Mouse (Mus musculus) forebrain, embryonic 16.5 days (tissue): Measurements from ENCODE around the gene Tada3. TPM values are rescaled to one million over a fixed set of nuclear protein-coding genes. Genes with fewer than 3 reads are reported as not detected.
A peak's percentile ranks its signal among the peaks of the same experiment; 100 is the strongest.

Experiments used
- ATAC-seq: fragments of 200-750 bp; cut with Nextera tagmentation; 2 replicates; pipeline ENCODE4 v1.8.0; 2017; ENCODE audit warnings: mild to moderate bottlenecking, moderate library complexity
- H3K27ac ChIP-seq: fragments of 300-500 bp; sonication (generic); 2 replicates; pipeline ENCODE4 v1.5.1; 2014; ENCODE audit warnings: low read length, control low read depth
- H3K27me3 ChIP-seq: fragments of 300-500 bp; sonication (generic); replicated peaks from 2 replicates; pipeline ENCODE4 v1.6.1; 2014; ENCODE audit warnings: low read length; ENCODE audit not compliant: control insufficient read depth, insufficient read depth
- H3K36me3 ChIP-seq: fragments of 300-500 bp; sonication (generic); 2 replicates; pipeline ENCODE4 v1.6.1; 2014; ENCODE audit not compliant: control insufficient read depth, insufficient read depth
- H3K4me1 ChIP-seq: fragments of 300-500 bp; sonication (generic); replicated peaks from 2 replicates; pipeline ENCODE4 v1.6.1; 2014; ENCODE audit warnings: low read length; ENCODE audit not compliant: control insufficient read depth, insufficient read depth
- H3K4me2 ChIP-seq: fragments of 300-500 bp; sonication (generic); 2 replicates; pipeline ENCODE4 v1.6.1; 2014; ENCODE audit warnings: mild to moderate bottlenecking, low read length, control low read depth
- H3K4me3 ChIP-seq: fragments of 300-500 bp; sonication (generic); replicated peaks from 2 replicates; pipeline ENCODE4 v1.5.1; 2014; ENCODE audit warnings: mild to moderate bottlenecking, low read length, control low read depth
- H3K9ac ChIP-seq: fragments of 300-500 bp; sonication (generic); replicated peaks from 2 replicates; pipeline ENCODE4 v1.6.1; 2014; ENCODE audit warnings: low read depth, low read length, control low read depth
- H3K9me3 ChIP-seq: fragments of 300-500 bp; sonication (generic); 2 replicates; pipeline ENCODE4 v1.6.1; 2016; ENCODE audit warnings: low read length; ENCODE audit not compliant: control insufficient read depth
- WGBS: fragments of 180-500 bp; shearing (Covaris S2); extraction: QIAGEN DNeasy Blood & Tissue Kit; methylation state at CpG from one replicate; pipeline ENCODE4 v1.1.7; 2014; 5-methylcytosine and 5-hydroxymethylcytosine counted together
- polyA plus RNA-seq: library from polyadenylated mRNA; unstranded; fragments of >200 nt; fragmentation: Nextera tagmentation; extraction: Ambion mirVana; gene quantifications from 2 replicates; pipeline ENCODE4 v1.2.1, GENCODE M21; 2015

Tada3 gene
- polyA plus RNA-seq, 1 experiment from 2014 or later = 88.8 TPM

- no peak overlapping the region for H3K9ac ChIP-seq
- no peaks in the 10 kb centered on the region for H3K4me1 ChIP-seq
- no peak overlapping the region for H3K27ac ChIP-seq
- no peaks in the 10 kb centered on the region for H3K27me3 ChIP-seq
- no peak for ATAC-seq
- no peak overlapping the region for H3K4me2 ChIP-seq
- WGBS = 77% methylated on average over 9 of the region's 9 CpGs
- H3K36me3 ChIP-seq = no peaks in the 10 kb centered on the region; the same call in 1 of the 2 replicates
- no peak overlapping the region for H3K4me3 ChIP-seq
- H3K9me3 ChIP-seq = no peaks in the 10 kb centered on the region
Observed at GRCm38 (mm10) chr6:113406683-113407082, 29.0 kb upstream of the Tada3 start.

GRCm38 (mm10) chr6:113405483-113405882, 27.8 kb upstream of the Tada3 start:
- no peaks in the 10 kb centered on the region; the same call in none of the 2 replicates for H3K36me3 ChIP-seq
- H3K27ac ChIP-seq = no peak overlapping the region
- no peaks in the 10 kb centered on the region for H3K9me3 ChIP-seq
- H3K4me1 ChIP-seq = no peaks in the 10 kb centered on the region
- no peak for ATAC-seq
- no peak overlapping the region for H3K4me3 ChIP-seq
- H3K4me2 ChIP-seq = no peak overlapping the region
- WGBS = 92% methylated on average over 6 of the region's 6 CpGs
- no peak overlapping the region for H3K9ac ChIP-seq
- H3K27me3 ChIP-seq = no peaks in the 10 kb centered on the region

- 75% methylated on average over 12 of the region's 12 CpGs for WGBS
- no peak overlapping the region for H3K9ac ChIP-seq
- no peak overlapping the region for H3K4me3 ChIP-seq
- no peak for ATAC-seq
- H3K4me1 ChIP-seq = no peaks in the 10 kb centered on the region
- H3K36me3 ChIP-seq = no peaks in the 10 kb centered on the region; the same call in none of the 2 replicates
- H3K9me3 ChIP-seq = no peaks in the 10 kb centered on the region
- no peaks in the 10 kb centered on the region for H3K27me3 ChIP-seq
- H3K27ac ChIP-seq = no peak overlapping the region
- H3K4me2 ChIP-seq = no peak overlapping the region
Observed at GRCm38 (mm10) chr6:113404649-113405448, 27.2 kb upstream of the Tada3 start.

- WGBS = 90% methylated on average over 13 of the region's 13 CpGs
Observed at GRCm38 (mm10) chr6:113402094-113402493, 24.4 kb upstream of the Tada3 start.

GRCm38 (mm10) chr6:113396270-113397030, 18.8 kb upstream of the Tada3 start:
- peaks cover 2% of the 10 kb centered on the region; the same call in 1 of the 2 replicates for H3K36me3 ChIP-seq
- no peaks in the 10 kb centered on the region for H3K9me3 ChIP-seq
- no peak overlapping the region for H3K27ac ChIP-seq
- no peaks in the 10 kb centered on the region for H3K27me3 ChIP-seq
- no peak for ATAC-seq
- H3K4me3 ChIP-seq = no peak overlapping the region
- H3K4me2 ChIP-seq = no peak overlapping the region
- 86% methylated on average over 10 of the region's 10 CpGs for WGBS
- peaks cover 9% of the 10 kb centered on the region for H3K4me1 ChIP-seq
- no peak overlapping the region for H3K9ac ChIP-seq

More at GRCm38 (mm10) chr6:113402094-113402493, 24.4 kb upstream of the Tada3 start:
- no peak overlapping the region for H3K4me3 ChIP-seq
- H3K9ac ChIP-seq = no peak overlapping the region
- H3K36me3 ChIP-seq = no peaks in the 10 kb centered on the region; the same call in 1 of the 2 replicates
- no peaks in the 10 kb centered on the region for H3K4me1 ChIP-seq
- H3K9me3 ChIP-seq = no peaks in the 10 kb centered on the region
- ATAC-seq = no peak
- no peak overlapping the region for H3K4me2 ChIP-seq
- H3K27ac ChIP-seq = no peak overlapping the region
- H3K27me3 ChIP-seq = no peaks in the 10 kb centered on the region

- Histone ChIP-seq H3K27ac (no peak overlapping the region), H3K9me3 (no peaks in the 10 kb centered on the region), H3K27me3 (no peaks in the 10 kb centered on the region), H3K9ac (no peak overlapping the region), H3K4me3 (no peak overlapping the region), H3K36me3 (0 out of 2 replicates have a peak, but pooled peaks cover 2% of the 10 kb centered on the region), H3K4me2 (no peak overlapping the region), H3K4me1 (peaks cover 9% of the 10 kb centered on the region)
- no peak for ATAC-seq
- WGBS = 98% methylated on average over 6 of the region's 6 CpGs
Observed at GRCm38 (mm10) chr6:113395501-113395900, 17.8 kb upstream of the Tada3 start.

GRCm38 (mm10) chr6:113394811-113395210, 17.1 kb upstream of the Tada3 start:
- no peak overlapping the region for H3K4me2 ChIP-seq
- H3K9ac ChIP-seq = no peak overlapping the region
- no peak overlapping the region for H3K4me3 ChIP-seq
- no peak overlapping the region for H3K27ac ChIP-seq
- no peaks in the 10 kb centered on the region for H3K27me3 ChIP-seq
- peaks cover 9% of the 10 kb centered on the region for H3K4me1 ChIP-seq
- 94% methylated on average over 11 of the region's 11 CpGs for WGBS
- H3K36me3 ChIP-seq = 0 out of 2 replicates have a peak, but pooled peaks cover 3% of the 10 kb centered on the region
- no peaks in the 10 kb centered on the region for H3K9me3 ChIP-seq
- no peak for ATAC-seq

GRCm38 (mm10) chr6:113393951-113394350, 16.3 kb upstream of the Tada3 start:
- Histone ChIP-seq H3K36me3 (peaks cover 12% of the 10 kb centered on the region), H3K9me3 (no peaks in the 10 kb centered on the region)
- 87% methylated on average over 6 of the region's 6 CpGs for WGBS

GRCm38 (mm10) chr6:113392387-113393071, 14.8 kb upstream of the Tada3 start:
- H3K36me3 ChIP-seq = peaks cover 21% of the 10 kb centered on the region
- peak overlapping the region; percentile 55; the same call in 1 of the 2 replicates for H3K27ac ChIP-seq
- peaks cover 9% of the 10 kb centered on the region for H3K4me1 ChIP-seq
- peak; percentile 95 for ATAC-seq
- H3K9ac ChIP-seq = peak overlapping the region; percentile 65
- under 1% methylated on average over 50 of the region's 51 CpGs for whole genome bisulfite sequencing
- peak overlapping the region; percentile 71 for H3K4me2 ChIP-seq
- no peaks in the 10 kb centered on the region for H3K27me3 ChIP-seq
- H3K9me3 ChIP-seq = no peaks in the 10 kb centered on the region
- H3K4me3 ChIP-seq = peak overlapping the region; percentile 45

More at GRCm38 (mm10) chr6:113393951-113394350, 16.3 kb upstream of the Tada3 start:
- H3K27ac ChIP-seq = no peak overlapping the region
- H3K4me2 ChIP-seq = no peak overlapping the region
- no peak overlapping the region for H3K9ac ChIP-seq
- no peak overlapping the region for H3K4me3 ChIP-seq
- H3K27me3 ChIP-seq = no peaks in the 10 kb centered on the region
- H3K4me1 ChIP-seq = peaks cover 9% of the 10 kb centered on the region
- ATAC-seq = no peak
